Mouse (Mus musculus) cerebellum, postnatal 10 days (tissue): ENCODE measurements around the gene Btbd35f10.
"Not testable (repeated sequence)": the region's sequence is repeated elsewhere in the genome, so short reads cannot be mapped to it uniquely, and the experiment has no call there.

ENCODE experiments used
- DNase-seq, 2 experiments: peaks; one replicate each; pipeline ENCODE4 v3.0.0; 2021; ENCODE audit warnings: mixed read lengths in 2 of 2

The Btbd35f10 gene

DNA sequence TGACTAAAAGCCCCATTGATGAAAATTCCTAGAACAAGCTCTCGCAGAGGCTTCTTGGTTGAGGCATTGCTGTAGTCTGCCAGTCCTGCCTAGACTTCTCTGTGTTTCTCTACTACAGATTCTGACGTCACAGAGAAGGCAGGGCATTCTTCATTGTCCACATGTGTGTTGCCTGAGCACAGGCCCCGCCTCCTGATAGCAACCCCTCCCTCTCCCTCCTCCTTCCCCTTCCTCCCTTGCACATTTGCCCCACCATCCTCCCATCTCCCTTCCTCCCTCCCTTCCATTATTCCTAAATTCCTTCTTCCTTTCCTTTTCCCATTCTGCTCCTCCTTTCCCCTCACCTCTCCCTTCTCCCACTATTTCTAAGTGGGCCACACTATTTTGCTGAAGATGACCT lies at the start of gene Btbd35f10:
Gene Btbd35f10, minus strand, starts transcription at position 101 of the 400 bp plus-strand sequence.
- DNase-seq: not testable (repeated sequence)
